Comparison of ENCODE assay signal across 8 mouse cellular contexts in the genomic region with DNA sequence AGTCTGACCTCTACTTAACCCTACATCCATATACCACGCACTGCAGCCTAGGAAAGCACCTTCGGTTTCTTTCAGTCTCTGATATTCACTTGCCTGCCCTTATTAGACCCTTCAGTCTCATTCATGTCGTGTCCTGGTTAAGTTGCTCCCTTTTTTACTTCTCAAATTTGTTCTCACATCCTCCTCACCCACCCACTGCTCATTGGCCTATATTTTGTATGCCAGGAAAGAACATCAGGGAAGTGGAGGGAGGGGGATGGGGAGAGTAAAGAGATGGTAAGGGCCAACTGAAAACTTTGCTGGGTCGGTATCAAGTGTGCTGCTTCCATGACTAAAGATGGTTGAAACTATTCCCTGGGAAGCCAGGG. TPM values are rescaled to one million over a fixed set of nuclear protein-coding genes. Genes with fewer than 3 reads are reported as not detected.
DNase-seq lines count a peak whose midpoint lies in the region; ATAC-seq and TF ChIP-seq lines count a peak whose summit lies in the region.

No protein-coding gene starts in this region.

- no peak for ATAC-seq in forebrain, embryonic 12.5 days (ENCODE audit: low FRiP score)
- no peak for ATAC-seq in limb, embryonic 14.5 days (ENCODE audit: low FRiP score, low read depth)

- H3K4me3 ChIP-seq in forebrain, embryonic 12.5 days (replicated peaks), result peak overlapping the region; percentile 97
- H3K4me3 ChIP-seq in limb, embryonic 14.5 days (replicated peaks; ENCODE audit: low read length), result peak overlapping the region; percentile 99
- peak overlapping the region; percentile 79 for H3K4me3 ChIP-seq in myocyte

- H3K9ac ChIP-seq in forebrain, embryonic 12.5 days, result peak overlapping the region; percentile 92
- peak overlapping the region; percentile 95 for H3K9ac ChIP-seq in limb, embryonic 14.5 days (ENCODE audit: low read depth, low read length, severe bottlenecking)

- no peak for TF ChIP-seq POLR2A in limb, embryonic 14.5 days (IDR thresholded peaks at IDR 0.05; ENCODE audit: borderline replicate concordance, extremely low read depth, insufficient read depth, insufficient read length)
- no peak for TF ChIP-seq POLR2A in myocyte (IDR thresholded peaks at IDR 0.05; ENCODE audit: insufficient read length, low read depth)

- peaks cover 36% of the 10 kb centered on the region for H3K4me1 ChIP-seq in forebrain, embryonic 12.5 days
- peaks cover 16% of the 10 kb centered on the region for H3K4me1 ChIP-seq in limb, embryonic 14.5 days (ENCODE audit: control insufficient read depth, insufficient read depth, low read length)

- H3ac ChIP-seq in myocyte (ENCODE audit: control insufficient read depth, insufficient read length), result no peak overlapping the region

- no peaks in the 10 kb centered on the region for H3K9me3 ChIP-seq in forebrain, embryonic 12.5 days
- no peaks in the 10 kb centered on the region for H3K9me3 ChIP-seq in limb, embryonic 14.5 days (ENCODE audit: control insufficient read depth, low read length)

- whole genome bisulfite sequencing in forebrain, embryonic 12.5 days, result 7% methylated on average over 4 of the region's 4 CpGs
- WGBS in limb, embryonic 14.5 days, result 7% methylated on average over 4 of the region's 4 CpGs

- peak overlapping the region; percentile 92 for H3K4me2 ChIP-seq in forebrain, embryonic 12.5 days
- peak overlapping the region; percentile 88 for H3K4me2 ChIP-seq in limb, embryonic 14.5 days (replicated peaks; ENCODE audit: low read depth, low read length, severe bottlenecking)
- peak overlapping the region; percentile 80 for H3K4me2 ChIP-seq in myocyte (ENCODE audit: low read depth)

- peak; percentile 7 for DNase-seq in kidney, adult 18-20 months
- no peak for DNase-seq in kidney, postnatal 14 days
- peak; percentile 25 for DNase-seq in adipocyte (ENCODE audit: low spot score)
- DNase-seq in limb, embryonic 14.5 days (ENCODE audit: low spot score), result no peak
- DNase-seq in ovary, postnatal 36 days (ENCODE audit: low spot score), result no peak
- DNase-seq in layer of hippocampus, postnatal 36 days, result no peak

- no peaks in the 10 kb centered on the region for H3K27me3 ChIP-seq in forebrain, embryonic 12.5 days
- no peaks in the 10 kb centered on the region for H3K27me3 ChIP-seq in limb, embryonic 14.5 days (ENCODE audit: control insufficient read depth, insufficient read depth, low read length)
- H3K27me3 ChIP-seq in myocyte (ENCODE audit: control insufficient read depth, insufficient read depth, insufficient read length), result no peaks in the 10 kb centered on the region

- peaks cover 12% of the 10 kb centered on the region for H3K36me3 ChIP-seq in forebrain, embryonic 12.5 days (replicated peaks)
- H3K36me3 ChIP-seq in limb, embryonic 14.5 days (ENCODE audit: control insufficient read depth, insufficient read depth, low read length), result peaks cover 15% of the 10 kb centered on the region
- H3K36me3 ChIP-seq in myocyte (ENCODE audit: control insufficient read depth, insufficient read depth), result peaks cover 15% of the 10 kb centered on the region

- H3K27ac ChIP-seq in forebrain, embryonic 12.5 days, result peak overlapping the region; percentile 96; the same call in 1 of the 2 replicates
- H3K27ac ChIP-seq in limb, embryonic 14.5 days (replicated peaks; ENCODE audit: low read depth, low read length), result no peak overlapping the region; the same call in 1 of the 2 replicates

- H3K79me2 ChIP-seq in myocyte (ENCODE audit: control insufficient read depth, insufficient read depth), result peaks cover 63% of the 10 kb centered on the region

TF ChIP-seq in myocyte, 11 proteins besides CTCF, POLR2A, EP300 and RAD21:
- TF ChIP-seq SRF (IDR thresholded peaks at IDR 0.05; ENCODE audit: control insufficient read depth, insufficient read length, low read depth) (no peak), MAX (IDR thresholded peaks at IDR 0.05; ENCODE audit: low read depth) (no peak), USF1 (IDR thresholded peaks at IDR 0.05; ENCODE audit: low read depth) (no peak), TCF12 (IDR thresholded peaks at IDR 0.05; ENCODE audit: insufficient read depth, poor library complexity, severe bottlenecking) (no peak), TCF3 (IDR thresholded peaks at IDR 0.05; ENCODE audit: insufficient read length, low read depth) (no peak), POLR2AphosphoS2 (IDR thresholded peaks at IDR 0.05; ENCODE audit: insufficient read length, low read depth) (no peak), MYOD1 (IDR thresholded peaks at IDR 0.05; ENCODE audit: control insufficient read depth in 1 of 3, insufficient read length in 2 of 3, low read depth in 2 of 3) (no peak), REST (IDR thresholded peaks at IDR 0.05; ENCODE audit: insufficient read depth, insufficient read length) (no peak), MYOG (IDR thresholded peaks at IDR 0.05; ENCODE audit: control insufficient read depth in 1 of 3, insufficient read depth in 1 of 3, insufficient read length in 2 of 3, low read depth in 2 of 3) (no peak), E2F4 (IDR thresholded peaks at IDR 0.05; ENCODE audit: insufficient read depth) (no peak), CEBPB (IDR thresholded peaks at IDR 0.05; ENCODE audit: insufficient read depth, poor library complexity, severe bottlenecking) (no peak)

RNA-seq across cellular contexts. Expression of a gene that starts 1.4 kb away (rescaled TPM):
- polyA plus RNA-seq in forebrain, embryonic 12.5 days (2016; fragmentation: Nextera tagmentation; extraction: Ambion mirVana), result 56.6 and 58.4 TPM in 2 replicates
- polyA plus RNA-seq in limb, embryonic 14.5 days (2012; rRNA removed), result 35.4 and 36.3 TPM in 2 replicates
- 23.8 and 27.3 TPM in 2 replicates for polyA plus RNA-seq in limb, embryonic 14.5 days (2014; fragmentation: Nextera tagmentation; extraction: Ambion mirVana)
- polyA plus RNA-seq in myocyte (2012; fragmentation: generic; extraction: Trizol), result 4.2 TPM
- total RNA-seq in layer of hippocampus, postnatal 36 days (2021), result 10 to 100 TPM; 36.3 to 39.3 TPM

RNA-seq across cellular contexts. Expression of a gene that starts 1.5 kb away (rescaled TPM):
- 45.0 and 46.9 TPM in 2 replicates for polyA plus RNA-seq in forebrain, embryonic 12.5 days (2016; fragmentation: Nextera tagmentation; extraction: Ambion mirVana)
- polyA plus RNA-seq in limb, embryonic 14.5 days (2012; rRNA removed), result 16.2 and 20.5 TPM in 2 replicates
- 29.7 and 30.7 TPM in 2 replicates for polyA plus RNA-seq in limb, embryonic 14.5 days (2014; fragmentation: Nextera tagmentation; extraction: Ambion mirVana)
- 16.3 TPM for polyA plus RNA-seq in myocyte (2012; fragmentation: generic; extraction: Trizol)
- total RNA-seq in layer of hippocampus, postnatal 36 days (2021), result 10 to 100 TPM; 23.6 to 26.1 TPM

Comparison
In these comparisons a context has a peak if more than half of its experiments do, and no peak if none do; other contexts are left out.
1. DNase-seq: peak in kidney, adult 18-20 months (single experiment) and adipocyte (single experiment); none in kidney, postnatal 14 days (single experiment), limb, embryonic 14.5 days (single experiment), ovary, postnatal 36 days (single experiment) and layer of hippocampus, postnatal 36 days (0 of 2).
2. Peak in every context shown above with its lines, with median percentiles within 50 percentile points of each other: H3K4me2 ChIP-seq and H3K4me3 ChIP-seq.